Comparison of ENCODE assay signal across 13 mouse cellular contexts in the genomic region with DNA sequence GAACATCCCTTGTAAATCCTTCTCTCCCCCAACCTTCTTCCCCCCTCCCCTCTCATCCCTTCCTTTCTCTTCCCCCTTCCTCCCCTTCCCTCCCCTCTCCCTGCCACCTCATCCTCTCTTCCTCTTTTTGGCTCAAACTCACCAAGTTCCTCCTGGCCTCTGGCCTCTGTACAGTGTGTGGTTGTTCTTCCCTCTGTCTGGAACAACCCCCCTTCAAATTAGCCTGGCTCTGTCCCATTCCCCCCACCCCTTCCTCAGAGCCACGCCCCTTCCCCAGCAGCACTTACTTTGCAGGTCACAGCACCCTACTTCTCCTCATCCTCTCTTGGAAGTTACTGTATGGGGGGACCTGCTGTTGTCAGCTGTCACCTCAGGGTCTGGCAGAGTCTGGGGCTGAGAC. TPM values are rescaled to one million over a fixed set of nuclear protein-coding genes. Genes with fewer than 3 reads are reported as not detected.
A peak's percentile ranks its signal among the peaks of the same experiment; 100 is the strongest.
DNase-seq lines count a peak whose midpoint lies in the region; ATAC-seq and TF ChIP-seq lines count a peak whose summit lies in the region.
"Had no signal": no experiment of that assay in that cellular context is flagged by ENCODE, and none has a peak within 500 bp of the region (broad histone marks: within the 10 kb centered on the region; RNA-seq: fewer than 3 reads in every experiment).

No protein-coding gene starts in this region.

- no peak for TF ChIP-seq CTCF in stomach, postnatal 0 days (IDR thresholded peaks at IDR 0.05; ENCODE audit: low read depth)
- no peak for TF ChIP-seq CTCF in liver, postnatal 0 days (IDR thresholded peaks at IDR 0.05; ENCODE audit: low read depth)

- H3K9ac ChIP-seq in stomach, embryonic 15.5 days = no peak overlapping the region
- no peak overlapping the region for H3K9ac ChIP-seq in stomach, postnatal 0 days (ENCODE audit: low read length)
- no peak overlapping the region for H3K9ac ChIP-seq in liver, postnatal 0 days (replicated peaks)
- H3K9ac ChIP-seq: midbrain, embryonic 12.5 days had no signal

- 0 out of 2 replicates have a peak, but pooled peaks have one; percentile 31 for ATAC-seq in stomach, embryonic 15.5 days (ENCODE audit: insufficient read depth, low FRiP score, low read depth)
- ATAC-seq in stomach, postnatal 0 days (ENCODE audit: low FRiP score, low TSS enrichment) = no peak
- peak; percentile 36; the same call in 1 of the 2 replicates for ATAC-seq in liver, postnatal 0 days

- TF ChIP-seq EP300 in stomach, postnatal 0 days (optimal IDR thresholded peaks at IDR 0.05) = no peak
- no peak for TF ChIP-seq EP300 in liver, postnatal 0 days (IDR thresholded peaks at IDR 0.05; ENCODE audit: low read depth)

- no peaks in the 10 kb centered on the region for H3K27me3 ChIP-seq in heart, embryonic 10.5 days (ENCODE audit: insufficient read depth, poor library complexity, severe bottlenecking)
- no peaks in the 10 kb centered on the region for H3K27me3 ChIP-seq in stomach, embryonic 15.5 days (replicated peaks)
- H3K27me3 ChIP-seq in stomach, postnatal 0 days (ENCODE audit: control insufficient read depth, insufficient read depth, low read length) = no peaks in the 10 kb centered on the region
- no peaks in the 10 kb centered on the region for H3K27me3 ChIP-seq in liver, postnatal 0 days (ENCODE audit: insufficient read depth, low read length)
- H3K27me3 ChIP-seq: midbrain, embryonic 12.5 days had no signal

- 54% methylated on average over 1 of the region's 1 CpGs for WGBS in heart, embryonic 10.5 days
- 72% methylated on average over 1 of the region's 1 CpGs for WGBS in stomach, embryonic 15.5 days
- WGBS in stomach, postnatal 0 days = 69% methylated on average over 1 of the region's 1 CpGs
- 22% methylated on average over 1 of the region's 1 CpGs for WGBS in liver, postnatal 0 days (ENCODE audit: insufficient replicate concordance)

- H3K4me1 ChIP-seq in heart, embryonic 10.5 days = no peaks in the 10 kb centered on the region
- H3K4me1 ChIP-seq in stomach, embryonic 15.5 days = no peaks in the 10 kb centered on the region
- H3K4me1 ChIP-seq in stomach, postnatal 0 days (replicated peaks; ENCODE audit: control insufficient read depth, insufficient read depth) = no peaks in the 10 kb centered on the region
- no peaks in the 10 kb centered on the region for H3K4me1 ChIP-seq in liver, postnatal 0 days (ENCODE audit: insufficient read depth)
- H3K4me1 ChIP-seq: midbrain, embryonic 12.5 days had no signal

- H3K27ac ChIP-seq in heart, embryonic 10.5 days = no peak overlapping the region
- H3K27ac ChIP-seq in stomach, embryonic 15.5 days = 0 out of 2 replicates have a peak overlapping the region, but pooled peaks have one; percentile 16
- no peak overlapping the region for H3K27ac ChIP-seq in stomach, postnatal 0 days (replicated peaks)
- no peak overlapping the region for H3K27ac ChIP-seq in liver, postnatal 0 days (ENCODE audit: low read depth)
- H3K27ac ChIP-seq: midbrain, embryonic 12.5 days had no signal

- peak; percentile 94 for DNase-seq in heart, adult 11 months
- DNase-seq in heart, embryonic 10.5 days (ENCODE audit: low spot score) = no peak
- no peak for DNase-seq in stomach, postnatal 0 days (ENCODE audit: low spot score)
- peak; percentile 22 for DNase-seq in liver, postnatal 0 days
- no peak for DNase-seq in ovary, postnatal 14 days (ENCODE audit: low spot score)
- DNase-seq in gastrocnemius, postnatal 10 days = no peak
- no peak for DNase-seq in spleen, adult 18-20 months
- DNase-seq: B cell, adult 2 months; cerebellum, adult 11 months; gastrocnemius, postnatal 14 days had no signal

- H3K36me3 ChIP-seq in heart, embryonic 10.5 days = no peaks in the 10 kb centered on the region
- H3K36me3 ChIP-seq in stomach, embryonic 15.5 days = no peaks in the 10 kb centered on the region
- no peaks in the 10 kb centered on the region for H3K36me3 ChIP-seq in stomach, postnatal 0 days (ENCODE audit: control insufficient read depth, insufficient read depth, low read length)
- H3K36me3 ChIP-seq in liver, postnatal 0 days (replicated peaks; ENCODE audit: insufficient read depth, low read length) = no peaks in the 10 kb centered on the region
- H3K36me3 ChIP-seq: midbrain, embryonic 12.5 days had no signal

- no peak overlapping the region for H3K4me3 ChIP-seq in heart, embryonic 10.5 days
- H3K4me3 ChIP-seq in stomach, embryonic 15.5 days (replicated peaks) = no peak overlapping the region
- no peak overlapping the region for H3K4me3 ChIP-seq in stomach, postnatal 0 days (ENCODE audit: low read depth, low read length)
- no peak overlapping the region for H3K4me3 ChIP-seq in liver, postnatal 0 days (ENCODE audit: low read depth, low read length)
- H3K4me3 ChIP-seq: midbrain, embryonic 12.5 days had no signal

- no peaks in the 10 kb centered on the region for H3K9me3 ChIP-seq in heart, embryonic 10.5 days
- no peaks in the 10 kb centered on the region for H3K9me3 ChIP-seq in stomach, embryonic 15.5 days
- no peaks in the 10 kb centered on the region for H3K9me3 ChIP-seq in stomach, postnatal 0 days (ENCODE audit: control insufficient read depth, low read length)
- peaks cover 2% of the 10 kb centered on the region; the same call in 1 of the 2 replicates for H3K9me3 ChIP-seq in liver, postnatal 0 days (ENCODE audit: low read length)
- H3K9me3 ChIP-seq: midbrain, embryonic 12.5 days had no signal

- H3K4me2 ChIP-seq in stomach, embryonic 15.5 days = no peak overlapping the region
- no peak overlapping the region for H3K4me2 ChIP-seq in stomach, postnatal 0 days (replicated peaks; ENCODE audit: low read depth)
- no peak overlapping the region for H3K4me2 ChIP-seq in liver, postnatal 0 days (ENCODE audit: low read depth, low read length)
- H3K4me2 ChIP-seq: midbrain, embryonic 12.5 days had no signal

RNA-seq across cellular contexts. Expression of gene Fxyd5, which starts 34.1 kb away (rescaled TPM):
- polyA plus RNA-seq in heart, embryonic 10.5 days (2016; fragmentation: Nextera tagmentation; extraction: Ambion mirVana) = 24.3 and 26.4 TPM in 2 replicates
- polyA plus RNA-seq in stomach, embryonic 15.5 days (2015; fragmentation: Nextera tagmentation; extraction: Ambion mirVana) = 27.1 and 29.0 TPM in 2 replicates
- 13.3 and 16.0 TPM in 2 replicates for polyA plus RNA-seq in stomach, postnatal 0 days (2015; fragmentation: Nextera tagmentation; extraction: Ambion mirVana)
- polyA plus RNA-seq in liver, postnatal 0 days (2015; fragmentation: Nextera tagmentation; extraction: Ambion mirVana) = 25.8 and 29.4 TPM in 2 replicates
- total RNA-seq in gastrocnemius, postnatal 10 days (2021) = 10 to 100 TPM; 10.1 to 21.5 TPM

RNA-seq across cellular contexts. Expression of gene Fam187b, which starts 34.6 kb away (rescaled TPM):
- polyA plus RNA-seq in heart, embryonic 10.5 days (2016; fragmentation: Nextera tagmentation; extraction: Ambion mirVana) = 1.2 and 2.5 TPM in 2 replicates
- 8.7 and 9.7 TPM in 2 replicates for polyA plus RNA-seq in stomach, embryonic 15.5 days (2015; fragmentation: Nextera tagmentation; extraction: Ambion mirVana)
- polyA plus RNA-seq in stomach, postnatal 0 days (2015; fragmentation: Nextera tagmentation; extraction: Ambion mirVana) = 5.3 and 5.7 TPM in 2 replicates
- 4.0 and 5.0 TPM in 2 replicates for polyA plus RNA-seq in liver, postnatal 0 days (2015; fragmentation: Nextera tagmentation; extraction: Ambion mirVana)
- under 1 TPM in 1 of 2 experiments, not detected in 1; 0.18 TPM for total RNA-seq in gastrocnemius, postnatal 10 days (2021)
- total RNA-seq: left cerebral cortex, postnatal 25 days had no signal

RNA-seq across cellular contexts. Expression of gene Lsr, which starts 34.9 kb away (rescaled TPM):
- polyA plus RNA-seq in heart, embryonic 10.5 days (2016; fragmentation: Nextera tagmentation; extraction: Ambion mirVana) = 16.6 and 40.3 TPM in 2 replicates
- polyA plus RNA-seq in stomach, embryonic 15.5 days (2015; fragmentation: Nextera tagmentation; extraction: Ambion mirVana) = 102 and 116 TPM in 2 replicates
- polyA plus RNA-seq in stomach, postnatal 0 days (2015; fragmentation: Nextera tagmentation; extraction: Ambion mirVana) = 101 and 111 TPM in 2 replicates
- polyA plus RNA-seq in liver, postnatal 0 days (2015; fragmentation: Nextera tagmentation; extraction: Ambion mirVana) = 28.2 and 33.7 TPM in 2 replicates
- under 1 TPM; 0.49 to 0.72 TPM for total RNA-seq in gastrocnemius, postnatal 10 days (2021)

RNA-seq across cellular contexts. Expression of gene Fxyd7, which starts 43.1 kb away (rescaled TPM):
- polyA plus RNA-seq in heart, embryonic 10.5 days (2016; fragmentation: Nextera tagmentation; extraction: Ambion mirVana) = 0.22 and 1.5 TPM in 2 replicates
- 21.6 and 25.0 TPM in 2 replicates for polyA plus RNA-seq in stomach, embryonic 15.5 days (2015; fragmentation: Nextera tagmentation; extraction: Ambion mirVana)
- polyA plus RNA-seq in stomach, postnatal 0 days (2015; fragmentation: Nextera tagmentation; extraction: Ambion mirVana) = 19.9 and 20.3 TPM in 2 replicates
- polyA plus RNA-seq in liver, postnatal 0 days (2015; fragmentation: Nextera tagmentation; extraction: Ambion mirVana) = 0.16 TPM in 1 of 2 replicates, not detected in the other
- 1 to 10 TPM; 2.4 to 2.6 TPM for total RNA-seq in gastrocnemius, postnatal 10 days (2021)

RNA-seq across cellular contexts. Expression of gene Fxyd1, which starts 48.8 kb away (rescaled TPM):
- 167 and 365 TPM in 2 replicates for polyA plus RNA-seq in heart, embryonic 10.5 days (2016; fragmentation: Nextera tagmentation; extraction: Ambion mirVana)
- polyA plus RNA-seq in stomach, embryonic 15.5 days (2015; fragmentation: Nextera tagmentation; extraction: Ambion mirVana) = 89.3 and 110 TPM in 2 replicates
- 177 and 187 TPM in 2 replicates for polyA plus RNA-seq in stomach, postnatal 0 days (2015; fragmentation: Nextera tagmentation; extraction: Ambion mirVana)
- polyA plus RNA-seq in liver, postnatal 0 days (2015; fragmentation: Nextera tagmentation; extraction: Ambion mirVana) = 300 and 302 TPM in 2 replicates
- total RNA-seq in gastrocnemius, postnatal 10 days (2021) = 1,000 to 10,000 TPM; 1,112 to 1,150 TPM

Comparison
In these comparisons a context has a peak if more than half of its experiments do, and no peak if none do; other contexts are left out.
1. DNase-seq: peak in heart, adult 11 months (single experiment) and liver, postnatal 0 days (single experiment); none in heart, embryonic 10.5 days (single experiment), stomach, postnatal 0 days (single experiment), ovary, postnatal 14 days (single experiment), gastrocnemius, postnatal 10 days (single experiment) and spleen, adult 18-20 months (0 of 2).